Mouse (Mus musculus) midbrain, embryonic 10.5 days (tissue): ENCODE measurements around the gene Hbb-y. TPM values are rescaled to one million over a fixed set of nuclear protein-coding genes. Genes with fewer than 3 reads are reported as not detected.
"Not testable (repeated sequence)": the region's sequence is repeated elsewhere in the genome, so short reads cannot be mapped to it uniquely, and the experiment has no call there.

Source experiments
- DNase-seq: peaks from one replicate; pipeline ENCODE4 v3.0.0-alpha.2; 2017; ENCODE audit warnings: low spot score
- H3K27ac ChIP-seq: fragments of 300-500 bp; sonication (generic); replicated peaks from 2 replicates; pipeline ENCODE4 v1.5.1; 2016; ENCODE audit warnings: mild to moderate bottlenecking
- H3K27me3 ChIP-seq: fragments of 300-500 bp; sonication (generic); 2 replicates; pipeline ENCODE4 v1.6.1; 2016; ENCODE audit warnings: low read depth, mild to moderate bottlenecking; ENCODE audit not compliant: poor library complexity, severe bottlenecking
- H3K36me3 ChIP-seq: fragments of 300-500 bp; sonication (generic); 2 replicates; pipeline ENCODE4 v1.6.1; 2016; ENCODE audit warnings: mild to moderate bottlenecking, moderate library complexity
- H3K4me1 ChIP-seq: fragments of 300-500 bp; sonication (generic); 2 replicates; pipeline ENCODE4 v1.6.1; 2016
- H3K4me3 ChIP-seq: fragments of 300-500 bp; sonication (generic); 2 replicates; pipeline ENCODE4 v1.5.1; 2016; ENCODE audit warnings: mild to moderate bottlenecking, moderate library complexity
- H3K9me3 ChIP-seq: fragments of 300-500 bp; sonication (generic); replicated peaks from 2 replicates; pipeline ENCODE4 v1.6.1; 2016; ENCODE audit warnings: mild to moderate bottlenecking
- whole genome bisulfite sequencing: fragments of 180-500 bp; shearing (Covaris S2); methylation state at CpG from one replicate; pipeline ENCODE4 v1.1.7; 2016; 5-methylcytosine and 5-hydroxymethylcytosine counted together
- polyA plus RNA-seq: library from polyadenylated mRNA; unstranded; fragments of >200 nt; fragmentation: Nextera tagmentation; extraction: Ambion mirVana; gene quantifications from 2 replicates; pipeline ENCODE4 v1.2.1, GENCODE M21; 2016

Gene Hbb-y
- polyA plus RNA-seq, 1 experiment from 2014 or later, result 8,555 TPM

- Histone ChIP-seq H3K27ac (no peak within 1 kb of the TSS), H3K36me3 (no peaks in the 10 kb centered on the region), H3K4me1 (no peaks in the 10 kb centered on the region), H3K27me3 (no peaks in the 10 kb centered on the region), H3K9me3 (no peaks in the 10 kb centered on the region), H3K4me3 (no peak within 1 kb of the TSS)
- DNase-seq, result no peak
- 81% methylated on average over 2 of the region's 2 CpGs for WGBS
These were observed 10.0 kb downstream of the Hbb-y start, which contains the start of gene Hbb-bh1 for GRCm38 (mm10) chr7:103843034-103843433. Hbb-bh1 (minus strand) TSS chr7:103843164.

- 70% methylated on average over 3 of the region's 3 CpGs for WGBS
- Histone ChIP-seq H3K27me3 (no peaks in the 10 kb centered on the region), H3K4me3 (no peak within 1 kb of the TSS), H3K27ac (no peak within 1 kb of the TSS), H3K4me1 (no peaks in the 10 kb centered on the region), H3K36me3 (no peaks in the 10 kb centered on the region), H3K9me3 (no peaks in the 10 kb centered on the region)
- no peak for DNase-seq
These were observed 12.7 kb downstream of the Hbb-y start, which contains the start of gene Hbb-bh2 for GRCm38 (mm10) chr7:103840268-103840667. Hbb-bh2 (minus strand) TSS chr7:103840520.

GRCm38 (mm10) chr7:103827808-103828207 lies 25.2 kb downstream of the Hbb-y start, which contains the start of gene Hbb-bs:
Hbb-bs (minus strand) TSS chr7:103828096.
- H3K9me3 ChIP-seq, result no peaks in the 10 kb centered on the region
- no peak within 1 kb of the TSS for H3K27ac ChIP-seq
- no peak within 1 kb of the TSS for H3K4me3 ChIP-seq
- no peak for DNase-seq
- WGBS, result 90% methylated on average over 4 of the region's 4 CpGs
- no peaks in the 10 kb centered on the region for H3K27me3 ChIP-seq
- no peaks in the 10 kb centered on the region for H3K4me1 ChIP-seq
- H3K36me3 ChIP-seq, result no peaks in the 10 kb centered on the region

- H3K9me3 ChIP-seq, H3K4me3 ChIP-seq, H3K4me1 ChIP-seq, H3K36me3 ChIP-seq, H3K27ac ChIP-seq, DNase-seq, H3K27me3 ChIP-seq: not testable (repeated sequence)
- no CpG with 5 or more reads among the region's 2 CpGs for WGBS
These were observed 25.9 kb downstream of the Hbb-y start for GRCm38 (mm10) chr7:103827139-103827538.

- H3K4me3 ChIP-seq, result no peak overlapping the region
- no peak overlapping the region for H3K27ac ChIP-seq
- no peaks in the 10 kb centered on the region for H3K36me3 ChIP-seq
- 73% methylated on average over 3 of the region's 3 CpGs for WGBS
- H3K27me3 ChIP-seq, result no peaks in the 10 kb centered on the region
- H3K4me1 ChIP-seq, result no peaks in the 10 kb centered on the region
- no peaks in the 10 kb centered on the region for H3K9me3 ChIP-seq
- DNase-seq, result no peak
These were observed 26.6 kb downstream of the Hbb-y start for GRCm38 (mm10) chr7:103826255-103826887.

GRCm38 (mm10) chr7:103825536-103826254 lies 27.3 kb downstream of the Hbb-y start:
- DNase-seq, result no peak
- Histone ChIP-seq H3K27me3 (no peaks in the 10 kb centered on the region), H3K4me3 (no peak overlapping the region), H3K4me1 (no peaks in the 10 kb centered on the region), H3K9me3 (no peaks in the 10 kb centered on the region), H3K27ac (no peak overlapping the region), H3K36me3 (no peaks in the 10 kb centered on the region)
- WGBS, result 92% methylated on average over 3 of the region's 3 CpGs

GRCm38 (mm10) chr7:103824597-103824996 lies 28.4 kb downstream of the Hbb-y start:
- no peaks in the 10 kb centered on the region for H3K9me3 ChIP-seq
- no peak for DNase-seq
- WGBS, result 91% methylated on average over 2 of the region's 2 CpGs
- H3K4me1 ChIP-seq, result no peaks in the 10 kb centered on the region
- no peaks in the 10 kb centered on the region for H3K36me3 ChIP-seq
- H3K4me3 ChIP-seq, result no peak overlapping the region
- H3K27ac ChIP-seq, result no peak overlapping the region
- H3K27me3 ChIP-seq, result no peaks in the 10 kb centered on the region

- not testable (repeated sequence) for H3K27me3 ChIP-seq, H3K4me1 ChIP-seq, DNase-seq, H3K9me3 ChIP-seq, H3K36me3 ChIP-seq, H3K4me3 ChIP-seq, H3K27ac ChIP-seq
- 60% methylated on average over 1 of the region's 2 CpGs for WGBS
These were observed 37.9 kb downstream of the Hbb-y start for GRCm38 (mm10) chr7:103815085-103815484.

- H3K36me3 ChIP-seq, result no peaks in the 10 kb centered on the region
- no peaks in the 10 kb centered on the region for H3K9me3 ChIP-seq
- no peak for DNase-seq
- H3K4me3 ChIP-seq, result no peak within 1 kb of the TSS
- WGBS, result 89% methylated on average over 3 of the region's 3 CpGs
- H3K27ac ChIP-seq, result no peak within 1 kb of the TSS
- no peaks in the 10 kb centered on the region for H3K27me3 ChIP-seq
- no peaks in the 10 kb centered on the region for H3K4me1 ChIP-seq
These were observed 39.2 kb downstream of the Hbb-y start, which contains the start of gene Hbb-bt for GRCm38 (mm10) chr7:103813766-103814165. Hbb-bt (minus strand) TSS chr7:103813996.

- no CpG with 5 or more reads among the region's 3 CpGs for WGBS
- not testable (repeated sequence) for H3K9me3 ChIP-seq, H3K27ac ChIP-seq, H3K27me3 ChIP-seq, DNase-seq, H3K4me3 ChIP-seq, H3K36me3 ChIP-seq, H3K4me1 ChIP-seq
These were observed 39.9 kb downstream of the Hbb-y start for GRCm38 (mm10) chr7:103813152-103813551.

GRCm38 (mm10) chr7:103812174-103812573 lies 40.8 kb downstream of the Hbb-y start:
- Histone ChIP-seq H3K27me3 (no peaks in the 10 kb centered on the region), H3K4me1 (no peaks in the 10 kb centered on the region), H3K27ac (no peak overlapping the region), H3K4me3 (no peak overlapping the region), H3K9me3 (no peaks in the 10 kb centered on the region), H3K36me3 (no peaks in the 10 kb centered on the region)
- DNase-seq, result no peak
- WGBS, result 75% methylated on average over 1 of the region's 1 CpGs

GRCm38 (mm10) chr7:103811223-103811845 lies 41.7 kb downstream of the Hbb-y start:
- Histone ChIP-seq H3K9me3 (no peaks in the 10 kb centered on the region), H3K27ac (no peak overlapping the region)
- 100% methylated on average over 1 of the region's 1 CpGs for WGBS

GRCm38 (mm10) chr7:103810746-103811145 lies 42.3 kb downstream of the Hbb-y start:
- Histone ChIP-seq H3K27me3 (no peaks in the 10 kb centered on the region), H3K27ac (no peak overlapping the region), H3K36me3 (no peaks in the 10 kb centered on the region), H3K4me1 (no peaks in the 10 kb centered on the region), H3K4me3 (no peak overlapping the region), H3K9me3 (no peaks in the 10 kb centered on the region)
- no peak for DNase-seq
- 86% methylated on average over 3 of the region's 3 CpGs for WGBS

More at GRCm38 (mm10) chr7:103811223-103811845, 41.7 kb downstream of the Hbb-y start:
- no peaks in the 10 kb centered on the region for H3K27me3 ChIP-seq
- no peaks in the 10 kb centered on the region for H3K4me1 ChIP-seq
- H3K4me3 ChIP-seq, result no peak overlapping the region
- H3K36me3 ChIP-seq, result no peaks in the 10 kb centered on the region
- DNase-seq, result no peak
